10 mouse cellular contexts compared by ENCODE assay signal in genomic region chr17:70397220-70397619, GRCm38 (mm10).
A peak's percentile ranks its signal among the peaks of the same experiment; 100 is the strongest.
DNase-seq lines count a peak whose midpoint lies in the region; ATAC-seq and TF ChIP-seq lines count a peak whose summit lies in the region.
"Had no signal": no experiment of that assay in that cellular context is flagged by ENCODE, and none has a peak within 500 bp of the region (broad histone marks: within the 10 kb centered on the region; RNA-seq: fewer than 3 reads in every experiment).

No protein-coding gene starts in this region.

- no peak overlapping the region for H3K9ac ChIP-seq in forebrain, postnatal 0 days
- H3K9ac ChIP-seq: kidney, embryonic 15.5 days had no signal

- TF ChIP-seq CTCF in forebrain, postnatal 0 days (IDR thresholded peaks at IDR 0.05; ENCODE audit: low read depth) = no peak

- no peaks in the 10 kb centered on the region for H3K9me3 ChIP-seq in forebrain, postnatal 0 days (ENCODE audit: low read length)
- H3K9me3 ChIP-seq: kidney, embryonic 15.5 days had no signal

- H3K27ac ChIP-seq in forebrain, postnatal 0 days (ENCODE audit: low read depth, low read length) = no peak overlapping the region
- H3K27ac ChIP-seq: kidney, embryonic 15.5 days had no signal

- H3K4me1 ChIP-seq in forebrain, postnatal 0 days (ENCODE audit: insufficient read depth) = no peaks in the 10 kb centered on the region

- ATAC-seq in forebrain, postnatal 0 days = peak; percentile 64; the same call in 1 of the 2 replicates
- no peak for ATAC-seq in monocyte, adult 5-6 weeks (replicated peaks; ENCODE audit: insufficient number of reproducible peaks, low FRiP score, low TSS enrichment, poor library complexity, severe bottlenecking)

- H3K4me2 ChIP-seq in forebrain, postnatal 0 days (ENCODE audit: low read depth) = no peak overlapping the region
- H3K4me2 ChIP-seq: kidney, embryonic 15.5 days had no signal

- no peaks in the 10 kb centered on the region for H3K36me3 ChIP-seq in forebrain, postnatal 0 days (ENCODE audit: insufficient read depth)
- H3K36me3 ChIP-seq: kidney, embryonic 15.5 days had no signal

- no peak overlapping the region for H3K4me3 ChIP-seq in forebrain, postnatal 0 days (ENCODE audit: low read depth, low read length)
- H3K4me3 ChIP-seq: erythroblast, embryonic 14.5 days; kidney, embryonic 15.5 days had no signal

- H3K27me3 ChIP-seq in forebrain, postnatal 0 days (ENCODE audit: insufficient read depth, low read length) = no peaks in the 10 kb centered on the region
- H3K27me3 ChIP-seq: kidney, embryonic 15.5 days had no signal

- DNase-seq in kidney, postnatal 14 days = peak; percentile 2
- no peak for DNase-seq in kidney, adult 8-10 months
- DNase-seq in cerebellum, postnatal 25 days = peak; percentile 22 to 53
- peak; percentile 37 for DNase-seq in forebrain, postnatal 0 days
- DNase-seq in neural tube, embryonic 10.5 days (ENCODE audit: extremely low spot score, low spot score) = peak; percentile 27
- no peak for DNase-seq in frontal cortex, postnatal 14 days (ENCODE audit: low spot score in 2 of 2)
- DNase-seq in urinary bladder, postnatal 10 days (ENCODE audit: low spot score) = no peak

- WGBS in forebrain, postnatal 0 days = 10% methylated on average over 3 of the region's 3 CpGs

Comparison
In these comparisons a context has a peak if more than half of its experiments do, and no peak if none do; other contexts are left out.
1. DNase-seq: peak in kidney, postnatal 14 days (single experiment), cerebellum, postnatal 25 days (2 of 2), forebrain, postnatal 0 days (single experiment) and neural tube, embryonic 10.5 days (single experiment); none in kidney, adult 8-10 months (0 of 2), frontal cortex, postnatal 14 days (0 of 2) and urinary bladder, postnatal 10 days (single experiment).